Mouse (Mus musculus): ENCODE data around the gene Hipk2. TPM values are rescaled to one million over a fixed set of nuclear protein-coding genes. Genes with fewer than 3 reads are reported as not detected.

Hipk2 gene
- polyA plus RNA-seq, 1 experiment: 26.9 TPM

- no peak overlapping the region for H3K27ac ChIP-seq (ENCODE audit: insufficient read depth, low read length)
- H3K4me3 ChIP-seq (ENCODE audit: insufficient read depth, low read length): no peak overlapping the region
- TF ChIP-seq CTCF (IDR thresholded peaks at IDR 0.05; ENCODE audit: extremely low read depth, insufficient read depth, low read length) (no peak), POLR2A (IDR thresholded peaks at IDR 0.05; ENCODE audit: extremely low read depth, insufficient read depth, low read length) (no peak)
- H3K4me1 ChIP-seq (ENCODE audit: control insufficient read depth, insufficient read depth, low read length): 0 out of 2 replicates have a peak, but pooled peaks cover 2% of the 10 kb centered on the region
Measured at GRCm38 (mm10) chr6:38696570-38696969, 179.4 kb downstream of the Hipk2 start.

GRCm38 (mm10) chr6:38695380-38696054 lies 180.4 kb downstream of the Hipk2 start:
- TF ChIP-seq CTCF (IDR thresholded peaks at IDR 0.05; ENCODE audit: extremely low read depth, insufficient read depth, low read length): peak; percentile 81
- TF ChIP-seq POLR2A (IDR thresholded peaks at IDR 0.05; ENCODE audit: extremely low read depth, insufficient read depth, low read length): no peak
- Histone ChIP-seq H3K4me3 (ENCODE audit: insufficient read depth, low read length) (no peak overlapping the region), H3K4me1 (ENCODE audit: control insufficient read depth, insufficient read depth, low read length) (0 out of 2 replicates have a peak, but pooled peaks cover 2% of the 10 kb centered on the region), H3K27ac (ENCODE audit: insufficient read depth, low read length) (no peak overlapping the region)

GRCm38 (mm10) chr6:38692556-38692955 lies 183.4 kb downstream of the Hipk2 start:
- H3K4me3 ChIP-seq (ENCODE audit: insufficient read depth, low read length): no peak overlapping the region
- TF ChIP-seq CTCF (IDR thresholded peaks at IDR 0.05; ENCODE audit: extremely low read depth, insufficient read depth, low read length): no peak
- no peak for TF ChIP-seq POLR2A (IDR thresholded peaks at IDR 0.05; ENCODE audit: extremely low read depth, insufficient read depth, low read length)
- 0 out of 2 replicates have a peak, but pooled peaks cover 2% of the 10 kb centered on the region for H3K4me1 ChIP-seq (ENCODE audit: control insufficient read depth, insufficient read depth, low read length)
- H3K27ac ChIP-seq (ENCODE audit: insufficient read depth, low read length): no peak overlapping the region

GRCm38 (mm10) chr6:38691052-38691451 lies 184.9 kb downstream of the Hipk2 start:
- Histone ChIP-seq H3K4me3 (ENCODE audit: insufficient read depth, low read length) (no peak overlapping the region), H3K27ac (ENCODE audit: insufficient read depth, low read length) (no peak overlapping the region), H3K4me1 (ENCODE audit: control insufficient read depth, insufficient read depth, low read length) (no peaks in the 10 kb centered on the region)
- TF ChIP-seq CTCF (IDR thresholded peaks at IDR 0.05; ENCODE audit: extremely low read depth, insufficient read depth, low read length) (no peak), POLR2A (IDR thresholded peaks at IDR 0.05; ENCODE audit: extremely low read depth, insufficient read depth, low read length) (no peak)

- Histone ChIP-seq H3K4me3 (ENCODE audit: insufficient read depth, low read length) (no peak overlapping the region), H3K27ac (ENCODE audit: insufficient read depth, low read length) (no peak overlapping the region), H3K4me1 (ENCODE audit: control insufficient read depth, insufficient read depth, low read length) (no peaks in the 10 kb centered on the region)
- TF ChIP-seq CTCF (IDR thresholded peaks at IDR 0.05; ENCODE audit: extremely low read depth, insufficient read depth, low read length) (no peak), POLR2A (IDR thresholded peaks at IDR 0.05; ENCODE audit: extremely low read depth, insufficient read depth, low read length) (no peak)
Measured at GRCm38 (mm10) chr6:38690615-38691014, 185.3 kb downstream of the Hipk2 start.

- Histone ChIP-seq H3K27ac (ENCODE audit: insufficient read depth, low read length) (no peak overlapping the region), H3K4me3 (ENCODE audit: insufficient read depth, low read length) (no peak overlapping the region), H3K4me1 (ENCODE audit: control insufficient read depth, insufficient read depth, low read length) (no peaks in the 10 kb centered on the region)
- TF ChIP-seq POLR2A (IDR thresholded peaks at IDR 0.05; ENCODE audit: extremely low read depth, insufficient read depth, low read length): no peak
- TF ChIP-seq CTCF (IDR thresholded peaks at IDR 0.05; ENCODE audit: extremely low read depth, insufficient read depth, low read length): no peak
Measured at GRCm38 (mm10) chr6:38688841-38689240, 187.1 kb downstream of the Hipk2 start.

- TF ChIP-seq POLR2A (IDR thresholded peaks at IDR 0.05; ENCODE audit: extremely low read depth, insufficient read depth, low read length): no peak
- TF ChIP-seq CTCF (IDR thresholded peaks at IDR 0.05; ENCODE audit: extremely low read depth, insufficient read depth, low read length): peak; percentile 65
- H3K4me1 ChIP-seq (ENCODE audit: control insufficient read depth, insufficient read depth, low read length): no peaks in the 10 kb centered on the region
- no peak overlapping the region for H3K27ac ChIP-seq (ENCODE audit: insufficient read depth, low read length)
- H3K4me3 ChIP-seq (ENCODE audit: insufficient read depth, low read length): no peak overlapping the region
Measured at GRCm38 (mm10) chr6:38687216-38687615, 188.7 kb downstream of the Hipk2 start.

GRCm38 (mm10) chr6:38682532-38682931 lies 193.4 kb downstream of the Hipk2 start:
- Histone ChIP-seq H3K4me1 (ENCODE audit: control insufficient read depth, insufficient read depth, low read length) (no peaks in the 10 kb centered on the region), H3K27ac (ENCODE audit: insufficient read depth, low read length) (no peak overlapping the region), H3K4me3 (ENCODE audit: insufficient read depth, low read length) (no peak overlapping the region)
- TF ChIP-seq POLR2A (IDR thresholded peaks at IDR 0.05; ENCODE audit: extremely low read depth, insufficient read depth, low read length) (no peak), CTCF (IDR thresholded peaks at IDR 0.05; ENCODE audit: extremely low read depth, insufficient read depth, low read length) (no peak)

GRCm38 (mm10) chr6:38677629-38678028 lies 198.3 kb downstream of the Hipk2 start:
- no peak overlapping the region for H3K27ac ChIP-seq (ENCODE audit: insufficient read depth, low read length)
- TF ChIP-seq POLR2A (IDR thresholded peaks at IDR 0.05; ENCODE audit: extremely low read depth, insufficient read depth, low read length) (no peak), CTCF (IDR thresholded peaks at IDR 0.05; ENCODE audit: extremely low read depth, insufficient read depth, low read length) (no peak)
- H3K4me1 ChIP-seq (ENCODE audit: control insufficient read depth, insufficient read depth, low read length): no peaks in the 10 kb centered on the region
- no peak overlapping the region for H3K4me3 ChIP-seq (ENCODE audit: insufficient read depth, low read length)

- H3K4me1 ChIP-seq (ENCODE audit: control insufficient read depth, insufficient read depth, low read length): no peaks in the 10 kb centered on the region
- TF ChIP-seq CTCF (IDR thresholded peaks at IDR 0.05; ENCODE audit: extremely low read depth, insufficient read depth, low read length) (no peak), POLR2A (IDR thresholded peaks at IDR 0.05; ENCODE audit: extremely low read depth, insufficient read depth, low read length) (no peak)
- H3K27ac ChIP-seq (ENCODE audit: insufficient read depth, low read length): no peak overlapping the region
- no peak overlapping the region for H3K4me3 ChIP-seq (ENCODE audit: insufficient read depth, low read length)
Measured at GRCm38 (mm10) chr6:38676723-38677122, 199.2 kb downstream of the Hipk2 start.
